Mouse (Mus musculus) myocyte (in vitro differentiated cells): ENCODE results near the gene Ankef1.

Experiments used
- CEBPB ChIP-seq: IDR thresholded peaks from 2 replicates; pipeline ENCODE4 v1.6.1; 2011; ENCODE audit warnings: mild to moderate bottlenecking, moderate library complexity; ENCODE audit not compliant: poor library complexity, insufficient read depth, severe bottlenecking
- MAX ChIP-seq: IDR thresholded peaks from one replicate; pipeline ENCODE4 v1.6.1; 2011; ENCODE audit warnings: low read depth, mild to moderate bottlenecking, control low read depth
- MYOD1 ChIP-seq, 3 experiments: IDR thresholded peaks; one replicate each; pipeline ENCODE4 v1.6.1; 2011; ENCODE audit warnings: control low read depth in 2 of 3, low read depth in 2 of 3, mild to moderate bottlenecking in 2 of 3, moderate library complexity in 1 of 3; ENCODE audit not compliant: insufficient read length in 2 of 3, control insufficient read depth in 1 of 3
- MYOG ChIP-seq, 3 experiments: IDR thresholded peaks; one replicate each; pipeline ENCODE4 v1.6.1; 2011; ENCODE audit warnings: control low read depth in 2 of 3, low read depth in 2 of 3, mild to moderate bottlenecking in 2 of 3; ENCODE audit not compliant: insufficient read length in 2 of 3, control insufficient read depth in 1 of 3, insufficient read depth in 1 of 3
- POLR2A ChIP-seq: IDR thresholded peaks from one replicate; pipeline ENCODE4 v1.6.1; 2011; ENCODE audit warnings: low read depth, mild to moderate bottlenecking, control low read depth, moderate library complexity; ENCODE audit not compliant: insufficient read length
- POLR2AphosphoS2 ChIP-seq: IDR thresholded peaks from one replicate; pipeline ENCODE4 v1.6.1; 2011; ENCODE audit warnings: low read depth, control low read depth; ENCODE audit not compliant: insufficient read length
- TCF12 ChIP-seq: IDR thresholded peaks from one replicate; pipeline ENCODE4 v1.6.1; 2011; ENCODE audit warnings: mild to moderate bottlenecking, control low read depth; ENCODE audit not compliant: poor library complexity, insufficient read depth, severe bottlenecking
- TCF3 ChIP-seq: IDR thresholded peaks from one replicate; pipeline ENCODE4 v1.6.1; 2011; ENCODE audit warnings: low read depth, control low read depth; ENCODE audit not compliant: insufficient read length
- USF1 ChIP-seq: IDR thresholded peaks from one replicate; pipeline ENCODE4 v1.6.1; 2011; ENCODE audit warnings: low read depth, mild to moderate bottlenecking, control low read depth, moderate library complexity

- TF ChIP-seq POLR2AphosphoS2 (no peak), TCF12 (no peak), POLR2A (no peak), TCF3 (no peak), USF1 (no peak), MYOG (IDR thresholded peaks at IDR 0.05; ENCODE audit: control insufficient read depth in 1 of 3, insufficient read depth in 1 of 3, insufficient read length in 2 of 3, low read depth in 2 of 3) (no peak), MYOD1 (IDR thresholded peaks at IDR 0.05; ENCODE audit: control insufficient read depth in 1 of 3, insufficient read length in 2 of 3, low read depth in 2 of 3) (no peak), MAX (no peak), CEBPB (no peak)
These were observed 24.1 kb upstream of the Ankef1 start for GRCm38 (mm10) chr2:136477656-136478055.
